Mouse (Mus musculus) liver, embryonic 15.5 days (tissue): ENCODE results near the gene Tbkbp1. TPM values are rescaled to one million over a fixed set of nuclear protein-coding genes. Genes with fewer than 3 reads are reported as not detected.

Source experiments
- ATAC-seq: fragments of 200-750 bp; cut with Nextera tagmentation; 2 replicates; pipeline ENCODE4 v1.8.0; 2017; ENCODE audit warnings: moderate number of reproducible peaks, mild to moderate bottlenecking, moderate library complexity; ENCODE audit not compliant: insufficient read depth
- H3K27ac ChIP-seq: fragments of 300-500 bp; sonication (generic); replicated peaks from 2 replicates; pipeline ENCODE4 v1.5.1; 2015; ENCODE audit warnings: mild to moderate bottlenecking, inconsistent platforms
- H3K27me3 ChIP-seq: fragments of 300-500 bp; sonication (generic); 2 replicates; pipeline ENCODE4 v1.6.1; 2015; ENCODE audit warnings: mild to moderate bottlenecking, inconsistent platforms
- H3K36me3 ChIP-seq: fragments of 300-500 bp; sonication (generic); replicated peaks from 2 replicates; pipeline ENCODE4 v1.6.1; 2015; ENCODE audit warnings: moderate library complexity, mild to moderate bottlenecking, inconsistent platforms
- H3K4me1 ChIP-seq: fragments of 300-500 bp; sonication (generic); replicated peaks from 2 replicates; pipeline ENCODE4 v1.6.1; 2015; ENCODE audit warnings: inconsistent platforms
- H3K4me2 ChIP-seq: fragments of 300-500 bp; sonication (generic); 2 replicates; pipeline ENCODE4 v1.6.1; 2015; ENCODE audit warnings: moderate library complexity, mild to moderate bottlenecking, inconsistent platforms
- H3K4me3 ChIP-seq: fragments of 300-500 bp; sonication (generic); replicated peaks from 2 replicates; pipeline ENCODE4 v1.5.1; 2015; ENCODE audit warnings: mild to moderate bottlenecking, inconsistent platforms
- H3K9ac ChIP-seq: fragments of 300-500 bp; sonication (generic); 2 replicates; pipeline ENCODE4 v1.6.1; 2015; ENCODE audit warnings: moderate library complexity, mild to moderate bottlenecking, inconsistent platforms
- H3K9me3 ChIP-seq: fragments of 300-500 bp; sonication (generic); replicated peaks from 2 replicates; pipeline ENCODE4 v1.6.1; 2016; ENCODE audit warnings: inconsistent platforms
- WGBS: fragments of 180-500 bp; shearing (Covaris S2); methylation state at CpG from one replicate; pipeline ENCODE4 v1.1.7; 2015; ENCODE audit warnings: mixed read lengths; ENCODE audit not compliant: insufficient replicate concordance; 5-methylcytosine and 5-hydroxymethylcytosine counted together
- polyA plus RNA-seq: library from polyadenylated mRNA; unstranded; fragments of >200 nt; fragmentation: Nextera tagmentation; extraction: Ambion mirVana; gene quantifications from 2 replicates; pipeline ENCODE4 v1.2.1, GENCODE M21; 2015

Gene Tbkbp1
- polyA plus RNA-seq, 1 experiment from 2014 or later = 2.1 TPM

GRCm38 (mm10) chr11:97143196-97143900, 7.9 kb downstream of the Tbkbp1 start:
- 44% methylated on average over 9 of the region's 9 CpGs for WGBS
- Histone ChIP-seq H3K4me3 (no peak overlapping the region), H3K9me3 (no peaks in the 10 kb centered on the region)

DNA sequence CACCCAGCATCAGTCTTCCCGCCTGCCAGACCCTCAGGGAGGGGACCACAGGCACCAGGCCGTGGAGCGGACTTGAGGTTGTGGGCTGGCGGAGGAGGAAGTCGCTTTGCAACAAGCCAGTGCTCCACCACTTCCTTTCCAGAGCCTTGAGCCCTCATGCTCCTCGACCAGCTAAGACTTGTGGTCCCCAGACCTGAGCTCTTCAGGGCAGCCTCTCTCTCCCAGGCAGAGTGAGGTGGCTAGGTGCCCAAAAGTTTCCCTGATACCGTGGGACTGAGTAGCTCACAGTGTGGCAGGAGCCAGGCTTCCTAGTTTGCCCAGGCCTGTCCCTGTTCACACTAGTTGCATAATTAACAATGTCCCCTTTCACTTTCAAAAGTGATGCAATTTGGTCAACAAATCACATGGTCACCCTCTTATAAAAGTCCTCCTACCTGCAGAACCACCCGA, 9.1 kb downstream of the Tbkbp1 start:
- Histone ChIP-seq H3K27ac (peak overlapping the region; percentile 66), H3K9ac (no peak overlapping the region), H3K36me3 (no peaks in the 10 kb centered on the region), H3K27me3 (peaks cover 38% of the 10 kb centered on the region), H3K4me2 (no peak overlapping the region), H3K4me1 (peaks cover 11% of the 10 kb centered on the region), H3K9me3 (no peaks in the 10 kb centered on the region), H3K4me3 (no peak overlapping the region)
- 36% methylated on average over 8 of the region's 8 CpGs for WGBS
- peak; percentile 20; the same call in 1 of the 2 replicates for ATAC-seq

More at GRCm38 (mm10) chr11:97143196-97143900, 7.9 kb downstream of the Tbkbp1 start:
- H3K9ac ChIP-seq = no peak overlapping the region
- ATAC-seq = no peak
- 0 out of 2 replicates have a peak overlapping the region, but pooled peaks have one; percentile 6 for H3K27ac ChIP-seq
- H3K36me3 ChIP-seq = no peaks in the 10 kb centered on the region
- H3K27me3 ChIP-seq = peaks cover 38% of the 10 kb centered on the region
- H3K4me2 ChIP-seq = no peak overlapping the region
- peaks cover 11% of the 10 kb centered on the region for H3K4me1 ChIP-seq

GRCm38 (mm10) chr11:97140811-97141210, 10.5 kb downstream of the Tbkbp1 start:
- Histone ChIP-seq H3K9ac (no peak overlapping the region), H3K4me3 (no peak overlapping the region), H3K27me3 (peaks cover 36% of the 10 kb centered on the region), H3K4me1 (peaks cover 7% of the 10 kb centered on the region; the same call in 1 of the 2 replicates), H3K4me2 (no peak overlapping the region), H3K9me3 (no peaks in the 10 kb centered on the region), H3K27ac (no peak overlapping the region), H3K36me3 (no peaks in the 10 kb centered on the region)
- no peak for ATAC-seq
- 50% methylated on average over 4 of the region's 4 CpGs for WGBS

GRCm38 (mm10) chr11:97139256-97139655, 12.0 kb downstream of the Tbkbp1 start:
- H3K4me3 ChIP-seq = peak overlapping the region; percentile 8; the same call in 1 of the 2 replicates
- no peaks in the 10 kb centered on the region for H3K36me3 ChIP-seq
- H3K4me1 ChIP-seq = peaks cover 7% of the 10 kb centered on the region; the same call in 1 of the 2 replicates
- no peak; the same call in 1 of the 2 replicates for ATAC-seq
- H3K27ac ChIP-seq = no peak overlapping the region
- peak overlapping the region; percentile 38; the same call in 1 of the 2 replicates for H3K4me2 ChIP-seq
- peaks cover 43% of the 10 kb centered on the region for H3K27me3 ChIP-seq
- no peaks in the 10 kb centered on the region for H3K9me3 ChIP-seq
- 77% methylated on average over 15 of the region's 15 CpGs for WGBS
- no peak overlapping the region for H3K9ac ChIP-seq

- peaks cover 6% of the 10 kb centered on the region; the same call in 1 of the 2 replicates for H3K4me1 ChIP-seq
- no peak for ATAC-seq
Observed at GRCm38 (mm10) chr11:97138554-97139226, 12.6 kb downstream of the Tbkbp1 start.

GRCm38 (mm10) chr11:97133270-97133669, 18.0 kb downstream of the Tbkbp1 start:
- H3K27me3 ChIP-seq = peaks cover 71% of the 10 kb centered on the region
- 41% methylated on average over 5 of the region's 5 CpGs for WGBS
- no peak for ATAC-seq

More at GRCm38 (mm10) chr11:97138554-97139226, 12.6 kb downstream of the Tbkbp1 start:
- H3K9ac ChIP-seq = no peak overlapping the region
- H3K4me3 ChIP-seq = peak overlapping the region; percentile 8; the same call in 1 of the 2 replicates
- WGBS = 73% methylated on average over 64 of the region's 69 CpGs
- peak overlapping the region; percentile 38 for H3K4me2 ChIP-seq
- no peaks in the 10 kb centered on the region for H3K9me3 ChIP-seq
- H3K27ac ChIP-seq = no peak overlapping the region
- H3K36me3 ChIP-seq = no peaks in the 10 kb centered on the region
- H3K27me3 ChIP-seq = peaks cover 49% of the 10 kb centered on the region

DNA sequence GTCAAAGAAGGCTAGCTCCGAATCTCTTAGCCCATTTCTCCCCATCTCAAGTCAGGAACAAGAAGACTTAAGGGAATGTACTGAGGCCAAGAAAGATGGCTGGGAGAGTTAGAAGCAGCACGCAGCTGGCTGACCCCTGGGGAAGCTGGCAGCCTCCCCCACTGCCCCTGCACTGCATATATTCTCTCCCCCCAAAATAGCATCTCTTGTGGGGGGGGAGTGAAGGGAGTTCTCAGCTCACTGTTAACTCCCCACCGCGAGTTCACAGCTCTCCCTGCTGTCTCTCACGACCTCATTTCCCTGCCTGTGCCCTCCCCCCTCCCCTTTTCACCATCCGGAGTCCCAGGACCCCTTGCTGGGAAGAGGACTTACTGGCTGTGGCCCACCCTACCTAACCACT, 19.1 kb downstream of the Tbkbp1 start:
- Histone ChIP-seq H3K27ac (no peak overlapping the region), H3K27me3 (peaks cover 67% of the 10 kb centered on the region), H3K36me3 (no peaks in the 10 kb centered on the region), H3K4me3 (no peak overlapping the region), H3K9me3 (no peaks in the 10 kb centered on the region), H3K9ac (no peak overlapping the region), H3K4me2 (no peak overlapping the region), H3K4me1 (peaks cover 8% of the 10 kb centered on the region)
- no peak for ATAC-seq
- WGBS = 16% methylated on average over 6 of the region's 6 CpGs

More at GRCm38 (mm10) chr11:97133270-97133669, 18.0 kb downstream of the Tbkbp1 start:
- Histone ChIP-seq H3K36me3 (no peaks in the 10 kb centered on the region), H3K9me3 (no peaks in the 10 kb centered on the region), H3K4me2 (no peak overlapping the region), H3K4me3 (no peak overlapping the region), H3K4me1 (no peaks in the 10 kb centered on the region), H3K27ac (no peak overlapping the region), H3K9ac (no peak overlapping the region)

GRCm38 (mm10) chr11:97131683-97132082, 19.6 kb downstream of the Tbkbp1 start:
- Histone ChIP-seq H3K36me3 (no peaks in the 10 kb centered on the region), H3K4me1 (peaks cover 12% of the 10 kb centered on the region), H3K27ac (no peak overlapping the region), H3K9ac (no peak overlapping the region), H3K4me2 (no peak overlapping the region), H3K4me3 (no peak overlapping the region), H3K27me3 (peaks cover 69% of the 10 kb centered on the region), H3K9me3 (no peaks in the 10 kb centered on the region)
- ATAC-seq = no peak
- 43% methylated on average over 2 of the region's 2 CpGs for WGBS

- no peak overlapping the region for H3K4me2 ChIP-seq
- no peak overlapping the region for H3K9ac ChIP-seq
- ATAC-seq = no peak
- peaks cover 14% of the 10 kb centered on the region for H3K4me1 ChIP-seq
- no peaks in the 10 kb centered on the region for H3K36me3 ChIP-seq
- H3K9me3 ChIP-seq = no peaks in the 10 kb centered on the region
- no peak overlapping the region for H3K4me3 ChIP-seq
- no peak overlapping the region for H3K27ac ChIP-seq
- peaks cover 81% of the 10 kb centered on the region for H3K27me3 ChIP-seq
- 59% methylated on average over 7 of the region's 7 CpGs for WGBS
Observed at GRCm38 (mm10) chr11:97130318-97130717, 21.0 kb downstream of the Tbkbp1 start.

- Histone ChIP-seq H3K4me1 (peaks cover 14% of the 10 kb centered on the region), H3K27me3 (peaks cover 79% of the 10 kb centered on the region), H3K9ac (no peak overlapping the region), H3K27ac (no peak overlapping the region), H3K4me2 (no peak overlapping the region), H3K36me3 (no peaks in the 10 kb centered on the region), H3K4me3 (no peak overlapping the region), H3K9me3 (no peaks in the 10 kb centered on the region)
- 10% methylated on average over 3 of the region's 3 CpGs for WGBS
- no peak for ATAC-seq
Observed at GRCm38 (mm10) chr11:97128956-97129355, 22.3 kb downstream of the Tbkbp1 start.
